Mouse (Mus musculus) kidney, adult 2 months (tissue): ENCODE data around the gene Olfr895. TPM values are rescaled to one million over a fixed set of nuclear protein-coding genes. Genes with fewer than 3 reads are reported as not detected.

Source experiments
- DNase-seq: peaks from one replicate; pipeline ENCODE4 v3.0.0; 2021
- H3K27ac ChIP-seq: fragments of 200-500 bp; 2 replicates; pipeline ENCODE4 v1.5.1; 2012; ENCODE audit warnings: low read depth, low read length, control low read depth, inconsistent platforms; ENCODE audit not compliant: insufficient read depth
- H3K27me3 ChIP-seq: fragments of 200-500 bp; replicated peaks from 2 replicates; pipeline ENCODE4 v1.6.1; 2012; ENCODE audit warnings: mild to moderate bottlenecking, moderate library complexity, low read length, inconsistent platforms; ENCODE audit not compliant: control insufficient read depth, insufficient read depth
- H3K36me3 ChIP-seq: fragments of 200-500 bp; 2 replicates; pipeline ENCODE4 v1.6.1; 2012; ENCODE audit warnings: mild to moderate bottlenecking, moderate library complexity, low read length, inconsistent platforms; ENCODE audit not compliant: control insufficient read depth, insufficient read depth
- H3K4me1 ChIP-seq: fragments of 200-500 bp; 2 replicates; pipeline ENCODE4 v1.6.1; 2011; ENCODE audit warnings: low read length; ENCODE audit not compliant: control insufficient read depth, insufficient read depth
- H3K4me3 ChIP-seq: fragments of 200-500 bp; 2 replicates; pipeline ENCODE4 v1.5.1; 2011; ENCODE audit warnings: mild to moderate bottlenecking, low read depth, low read length, control low read depth; ENCODE audit not compliant: insufficient read depth
- CTCF ChIP-seq: fragments of 200-500 bp; conservative IDR thresholded peaks from 2 replicates; pipeline ENCODE4 v1.5.1; 2011; ENCODE audit warnings: low read depth, mild to moderate bottlenecking, control low read depth, low read length, moderate library complexity, mixed read lengths; ENCODE audit not compliant: insufficient read depth, insufficient read length
- POLR2A ChIP-seq: fragments of 200-500 bp; IDR thresholded peaks from one replicate; pipeline ENCODE4 v1.6.1; 2011; ENCODE audit warnings: low read depth, low read length, control low read depth
- WGBS: fragments of 180-500 bp; shearing (Covaris S2); methylation state at CpG from one replicate; pipeline ENCODE4 v1.1.7; 2018; 5-methylcytosine and 5-hydroxymethylcytosine counted together
- polyA plus RNA-seq: library from polyadenylated mRNA; depleted of rRNA; stranded (reverse); fragments of >200 nt; gene quantifications from 2 replicates; pipeline ENCODE4 v1.2.3, GENCODE M21; 2012; rRNA removed

The Olfr895 gene
- polyA plus RNA-seq, result not detected in 2 replicates

GRCm38 (mm10) chr9:38267551-38267950, at the start of gene Olfr895:
Gene Olfr895, plus strand, starts transcription at chr9:38267851.
- Histone ChIP-seq H3K4me1 (no peaks in the 10 kb centered on the region), H3K36me3 (no peaks in the 10 kb centered on the region)
- TF ChIP-seq POLR2A, result no peak
- no peak for TF ChIP-seq CTCF

GRCm38 (mm10) chr9:38252474-38252873, 15.2 kb upstream of the Olfr895 start, which contains the start of gene Olfr143:
Gene Olfr143, plus strand, starts transcription at chr9:38252774.
- TF ChIP-seq POLR2A (no peak), CTCF (no peak)
- H3K27me3 ChIP-seq, result no peaks in the 10 kb centered on the region
- H3K36me3 ChIP-seq, result no peaks in the 10 kb centered on the region
- H3K27ac ChIP-seq, result no peak within 1 kb of the TSS
- no peak for DNase-seq
- no peak within 1 kb of the TSS for H3K4me3 ChIP-seq
- no peaks in the 10 kb centered on the region for H3K4me1 ChIP-seq

More at GRCm38 (mm10) chr9:38267551-38267950, at the start of gene Olfr895:
- Histone ChIP-seq H3K27me3 (no peaks in the 10 kb centered on the region), H3K4me3 (no peak within 1 kb of the TSS), H3K27ac (no peak within 1 kb of the TSS)
- no peak for DNase-seq

DNA sequence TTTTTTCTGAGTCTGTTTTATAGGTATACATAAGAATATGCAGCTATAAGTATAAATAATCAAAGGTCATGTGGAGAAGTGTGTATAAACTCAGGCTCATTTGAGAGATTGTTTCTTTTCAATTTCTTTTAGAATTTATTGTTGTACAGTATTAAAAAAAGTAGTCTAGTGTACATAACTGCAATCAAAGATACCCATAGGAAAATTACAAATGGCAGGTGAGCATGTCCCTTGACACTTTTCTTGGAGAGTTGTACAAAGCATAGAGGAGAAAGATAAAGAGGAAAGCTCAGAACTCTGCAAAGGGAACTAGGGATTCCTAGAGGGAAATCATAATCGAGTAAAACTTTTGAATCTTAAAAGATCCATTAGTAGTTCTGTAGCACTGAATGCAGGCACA, 23.2 kb downstream of the Olfr895 start, which contains the start of gene Olfr896-ps1:
Gene Olfr896-ps1, plus strand, starts transcription at position 301 of the 400 bp plus-strand sequence.
- no peak within 1 kb of the TSS for H3K27ac ChIP-seq
- no peaks in the 10 kb centered on the region for H3K36me3 ChIP-seq
- H3K4me1 ChIP-seq, result no peaks in the 10 kb centered on the region
- no peak within 1 kb of the TSS for H3K4me3 ChIP-seq
- 85% methylated on average over 1 of the region's 1 CpGs for whole genome bisulfite sequencing
- DNase-seq, result no peak
- no peaks in the 10 kb centered on the region for H3K27me3 ChIP-seq
- TF ChIP-seq POLR2A, result no peak
- no peak for TF ChIP-seq CTCF

Other genes with a start within 250 kb of the Olfr895 start
- not detected in 2 replicates for gene Olfr883, start 242.0 kb upstream of the Olfr895 start, polyA plus RNA-seq
- not detected in 2 replicates for gene Olfr884, start 221.3 kb upstream of the Olfr895 start, polyA plus RNA-seq
- gene Olfr885, start 206.5 kb upstream of the Olfr895 start, polyA plus RNA-seq, result not detected in 2 replicates
- gene Olfr887, start 183.8 kb upstream of the Olfr895 start, polyA plus RNA-seq, result not detected in 2 replicates
- gene Olfr888, start 159.7 kb upstream of the Olfr895 start, polyA plus RNA-seq, result not detected in 2 replicates
- not detected in 2 replicates for gene Olfr889, start 152.7 kb upstream of the Olfr895 start, polyA plus RNA-seq
- not detected in 2 replicates for gene Olfr890, start 125.3 kb upstream of the Olfr895 start, polyA plus RNA-seq
- gene Olfr891, start 87.0 kb upstream of the Olfr895 start, polyA plus RNA-seq, result not detected in 2 replicates
- not detected in 2 replicates for gene Olfr893, start 59.5 kb upstream of the Olfr895 start, polyA plus RNA-seq
- not detected in 2 replicates for gene Olfr894, start 49.8 kb upstream of the Olfr895 start, polyA plus RNA-seq
- not detected in 2 replicates for gene Olfr143, start 15.1 kb upstream of the Olfr895 start, polyA plus RNA-seq
- gene Olfr896-ps1, start 23.3 kb downstream of the Olfr895 start, polyA plus RNA-seq, result not detected in 2 replicates
- not detected in 2 replicates for gene Olfr25, start 61.2 kb downstream of the Olfr895 start, polyA plus RNA-seq
- not detected in 2 replicates for gene Olfr898, start 80.6 kb downstream of the Olfr895 start, polyA plus RNA-seq
- gene Olfr250, start 99.0 kb downstream of the Olfr895 start, polyA plus RNA-seq, result not detected in 2 replicates
- not detected in 2 replicates for gene Olfr251, start 109.2 kb downstream of the Olfr895 start, polyA plus RNA-seq
- not detected in 2 replicates for gene Olfr147, start 133.8 kb downstream of the Olfr895 start, polyA plus RNA-seq
- not detected in 2 replicates for gene Olfr901, start 161.6 kb downstream of the Olfr895 start, polyA plus RNA-seq
- gene Olfr902, start 179.8 kb downstream of the Olfr895 start, polyA plus RNA-seq, result not detected in 2 replicates
- not detected in 2 replicates for gene Olfr904, start 195.3 kb downstream of the Olfr895 start, polyA plus RNA-seq
- gene Olfr905, start 203.3 kb downstream of the Olfr895 start, polyA plus RNA-seq, result not detected in 2 replicates
- gene Olfr906, start 219.2 kb downstream of the Olfr895 start, polyA plus RNA-seq, result not detected in 2 replicates
- gene Olfr907, start 227.9 kb downstream of the Olfr895 start, polyA plus RNA-seq, result not detected in 2 replicates